ENCODE assay signal across 9 mouse cellular contexts in genomic region chr6:85510476-85510875, GRCm38 (mm10). TPM values are rescaled to one million over a fixed set of nuclear protein-coding genes. Genes with fewer than 3 reads are reported as not detected.
DNase-seq lines count a peak whose midpoint lies in the region; ATAC-seq and TF ChIP-seq lines count a peak whose summit lies in the region.
"Had no signal": no experiment of that assay in that cellular context is flagged by ENCODE, and none has a peak within 500 bp of the region (broad histone marks: within the 10 kb centered on the region; RNA-seq: fewer than 3 reads in every experiment).

No protein-coding gene starts in this region.

- no peak overlapping the region for H3K4me2 ChIP-seq in hindbrain, embryonic 12.5 days (replicated peaks)
- no peak overlapping the region for H3K4me2 ChIP-seq in CH12.LX (ENCODE audit: insufficient read depth, low read depth, poor library complexity, severe bottlenecking)

- H3K79me2 ChIP-seq in CH12.LX (replicated peaks; ENCODE audit: control insufficient read depth, extremely low read depth, insufficient read depth, poor library complexity, severe bottlenecking), result no peaks in the 10 kb centered on the region

- TF ChIP-seq POLR2A in CH12.LX (IDR thresholded peaks at IDR 0.05; ENCODE audit: low read depth, low read length), result no peak
- no peak for TF ChIP-seq POLR2A in embryonic fibroblast, embryonic 13.5 days (IDR thresholded peaks at IDR 0.05; ENCODE audit: low read depth, low read length)

- intact Hi-C loops in left cerebral cortex, postnatal 25 days (cut with DNase I), result loop anchor here (5.0 kb wide), 2 partner anchors 43 to 77 kb away; partner anchors contain the start of gene Alms1

- no peak for TF ChIP-seq RAD21 in CH12.LX (IDR thresholded peaks at IDR 0.05; ENCODE audit: low read depth, low read length)

- TF ChIP-seq CTCF in CH12.LX (conservative IDR thresholded peaks at IDR 0.05 in 1 of 2, IDR thresholded peaks at IDR 0.05 in 1 of 2; ENCODE audit: low read depth in 2 of 2, low read length in 2 of 2), result peak; percentile 22 to 54; a peak in 2 of 4 replicates
- peak; percentile 40; the same call in 1 of the 2 replicates for TF ChIP-seq CTCF in embryonic fibroblast, embryonic 13.5 days (IDR thresholded peaks at IDR 0.05; ENCODE audit: borderline replicate concordance, insufficient read depth, low read length)

- H3K9me3 ChIP-seq in hindbrain, embryonic 10.5 days, result no peaks in the 10 kb centered on the region
- H3K9me3 ChIP-seq in hindbrain, embryonic 12.5 days (replicated peaks), result no peaks in the 10 kb centered on the region
- peaks cover 21% of the 10 kb centered on the region for H3K9me3 ChIP-seq in CH12.LX (replicated peaks; ENCODE audit: low read length)

- no peak for ATAC-seq in hindbrain, embryonic 12.5 days (ENCODE audit: low FRiP score)

- TF ChIP-seq EP300 in CH12.LX (IDR thresholded peaks at IDR 0.05; ENCODE audit: low read length), result no peak

- WGBS in hindbrain, embryonic 10.5 days, result 1% methylated on average over 6 of the region's 6 CpGs
- 3% methylated on average over 6 of the region's 6 CpGs for WGBS in hindbrain, embryonic 12.5 days

- DNase-seq in hindbrain, embryonic 10.5 days (ENCODE audit: low spot score), result peak; percentile 62
- no peak for DNase-seq in CH12.LX (ENCODE audit: extremely low read depth)
- peak; percentile 65 for DNase-seq in adrenal gland, postnatal 25 days
- DNase-seq in left cerebral cortex, postnatal 25 days (ENCODE audit: low spot score in 2 of 2), result peak; percentile 81 to 91
- peak; percentile 83 to 87 for DNase-seq in right cerebral cortex, postnatal 10 days (ENCODE audit: low spot score in 2 of 2)
- no peak for DNase-seq in urinary bladder, postnatal 25 days (ENCODE audit: low spot score)

- no peak overlapping the region for H3K27ac ChIP-seq in hindbrain, embryonic 10.5 days
- no peak overlapping the region for H3K27ac ChIP-seq in hindbrain, embryonic 12.5 days
- no peak overlapping the region for H3K27ac ChIP-seq in CH12.LX (ENCODE audit: insufficient read depth, low read depth)
- no peak overlapping the region for H3K27ac ChIP-seq in embryonic fibroblast, embryonic 13.5 days (ENCODE audit: insufficient read depth, low read length)

- H3K4me3 ChIP-seq in hindbrain, embryonic 10.5 days, result no peak overlapping the region
- no peak overlapping the region for H3K4me3 ChIP-seq in hindbrain, embryonic 12.5 days
- no peak overlapping the region for H3K4me3 ChIP-seq in CH12.LX (replicated peaks in 1 of 3; ENCODE audit: low read depth in 2 of 3, low read length in 2 of 3, poor library complexity in 1 of 3)
- H3K4me3 ChIP-seq in embryonic fibroblast, embryonic 13.5 days (ENCODE audit: insufficient read depth, low read length), result no peak overlapping the region

- no peaks in the 10 kb centered on the region for H3K36me3 ChIP-seq in hindbrain, embryonic 10.5 days
- no peaks in the 10 kb centered on the region for H3K36me3 ChIP-seq in hindbrain, embryonic 12.5 days
- no peaks in the 10 kb centered on the region for H3K36me3 ChIP-seq in CH12.LX (replicated peaks in 1 of 2; ENCODE audit: control insufficient read depth in 1 of 2, insufficient read depth in 1 of 2, low read length in 1 of 2)

- in situ Hi-C loops in CH12.LX (cut with MboI; ENCODE audit: low pct_ligation_motif_present, low pct_unique_long_range_greater_than_20kb, low sequenced_read_pairs), result no loop called here

- H3K4me1 ChIP-seq in hindbrain, embryonic 10.5 days (replicated peaks), result peaks cover 27% of the 10 kb centered on the region
- peaks cover 27% of the 10 kb centered on the region for H3K4me1 ChIP-seq in hindbrain, embryonic 12.5 days
- H3K4me1 ChIP-seq in CH12.LX (ENCODE audit: control insufficient read depth in 1 of 2, insufficient read depth in 2 of 2), result no peaks in the 10 kb centered on the region
- no peaks in the 10 kb centered on the region for H3K4me1 ChIP-seq in embryonic fibroblast, embryonic 13.5 days (ENCODE audit: control insufficient read depth, insufficient read depth, low read length)

- no peak overlapping the region for H3K9ac ChIP-seq in hindbrain, embryonic 12.5 days
- H3K9ac ChIP-seq in CH12.LX (ENCODE audit: insufficient read depth, low read depth), result no peak overlapping the region

- dilution Hi-C loops in CH12.LX (cut with MboI; ENCODE audit: extremely low pct_ligation_motif_present, extremely low pct_unique_long_range_greater_than_20kb, low sequenced_read_pairs), result no loop called here

- peaks cover 84% of the 10 kb centered on the region for H3K27me3 ChIP-seq in hindbrain, embryonic 10.5 days (ENCODE audit: insufficient read depth, poor library complexity, severe bottlenecking)
- H3K27me3 ChIP-seq in hindbrain, embryonic 12.5 days, result peaks cover 71% of the 10 kb centered on the region
- peaks cover 30% of the 10 kb centered on the region for H3K27me3 ChIP-seq in CH12.LX (replicated peaks)

TF ChIP-seq in CH12.LX, 34 proteins besides CTCF, POLR2A, EP300 and RAD21:
- TF ChIP-seq MYC (IDR thresholded peaks at IDR 0.05; ENCODE audit: low read depth, low read length) (no peak), TCF12 (IDR thresholded peaks at IDR 0.05; ENCODE audit: low read depth, low read length) (no peak), MAZ (IDR thresholded peaks at IDR 0.05; ENCODE audit: low read depth, low read length) (no peak), SMC3 (IDR thresholded peaks at IDR 0.05; ENCODE audit: low read depth, low read length) (no peak), USF1 (IDR thresholded peaks at IDR 0.05; ENCODE audit: low read depth, low read length) (no peak)

RNA-seq across cellular contexts. Expression of gene Egr4, which starts 2.9 kb away (rescaled TPM):
- not detected in 2 replicates for polyA plus RNA-seq in hindbrain, embryonic 10.5 days (2016; fragmentation: Nextera tagmentation; extraction: Ambion mirVana)
- polyA plus RNA-seq in hindbrain, embryonic 12.5 days (2016; fragmentation: Nextera tagmentation; extraction: Ambion mirVana), result not detected in 2 replicates
- total RNA-seq in CH12.LX (2012; rRNA removed) (not detected in 2 replicates), CH12.LX (2014; rRNA removed) (not detected in 2 replicates)
- not detected in 2 replicates for polyA plus RNA-seq in CH12.LX (2012; ENCODE audit: insufficient read length, low read depth)
- not detected in 2 replicates for total RNA-seq in adrenal gland, postnatal 25 days (2021)
- 0.25 TPM in 1 of 2 replicates, not detected in the other for polyA plus RNA-seq in embryonic fibroblast, embryonic 13.5 days (2011; ENCODE audit: insufficient read length, low read depth, missing spikeins)
- total RNA-seq in left cerebral cortex, postnatal 25 days (2021), result 10 to 100 TPM; 52.8 to 54.4 TPM
- polyA plus RNA-seq: large intestine, adult 2 months had no signal

RNA-seq across cellular contexts. Expression of gene Fbxo41, which starts 7.7 kb away (rescaled TPM):
- polyA plus RNA-seq in hindbrain, embryonic 10.5 days (2016; fragmentation: Nextera tagmentation; extraction: Ambion mirVana), result 0.60 and 0.97 TPM in 2 replicates
- 3.1 TPM in 2 replicates for polyA plus RNA-seq in hindbrain, embryonic 12.5 days (2016; fragmentation: Nextera tagmentation; extraction: Ambion mirVana)
- total RNA-seq in CH12.LX (2012; rRNA removed) (0.04 TPM in 2 replicates), CH12.LX (2014; rRNA removed) (not detected in 2 replicates)
- not detected in 2 replicates for polyA plus RNA-seq in CH12.LX (2012; ENCODE audit: insufficient read length, low read depth)
- 0.67 and 1.2 TPM in 2 replicates for total RNA-seq in adrenal gland, postnatal 25 days (2021)
- polyA plus RNA-seq in embryonic fibroblast, embryonic 13.5 days (2011; ENCODE audit: insufficient read length, low read depth, missing spikeins), result 0.20 and 0.26 TPM in 2 replicates
- 100 to 1,000 TPM; 109 to 112 TPM for total RNA-seq in left cerebral cortex, postnatal 25 days (2021)

RNA-seq across cellular contexts. Expression of gene Pradc1, which starts 58.7 kb away (rescaled TPM):
- 37.5 and 40.7 TPM in 2 replicates for polyA plus RNA-seq in hindbrain, embryonic 10.5 days (2016; fragmentation: Nextera tagmentation; extraction: Ambion mirVana)
- 24.6 and 30.3 TPM in 2 replicates for polyA plus RNA-seq in hindbrain, embryonic 12.5 days (2016; fragmentation: Nextera tagmentation; extraction: Ambion mirVana)
- total RNA-seq in CH12.LX (2012; rRNA removed), result 11.0 and 18.0 TPM in 2 replicates
- 18.8 and 19.9 TPM in 2 replicates for total RNA-seq in CH12.LX (2014; rRNA removed)
- 16.3 and 18.2 TPM in 2 replicates for polyA plus RNA-seq in CH12.LX (2012; ENCODE audit: insufficient read length, low read depth)
- 16.8 and 19.2 TPM in 2 replicates for total RNA-seq in adrenal gland, postnatal 25 days (2021)
- 8.8 and 9.9 TPM in 2 replicates for polyA plus RNA-seq in embryonic fibroblast, embryonic 13.5 days (2011; ENCODE audit: insufficient read length, low read depth, missing spikeins)
- total RNA-seq in left cerebral cortex, postnatal 25 days (2021), result 10 to 100 TPM; 25.6 to 28.5 TPM

RNA-seq across cellular contexts. Expression of gene Cct7, which starts 59.2 kb away (rescaled TPM):
- 641 and 745 TPM in 2 replicates for polyA plus RNA-seq in hindbrain, embryonic 10.5 days (2016; fragmentation: Nextera tagmentation; extraction: Ambion mirVana)
- 512 and 529 TPM in 2 replicates for polyA plus RNA-seq in hindbrain, embryonic 12.5 days (2016; fragmentation: Nextera tagmentation; extraction: Ambion mirVana)
- 484 and 566 TPM in 2 replicates for total RNA-seq in CH12.LX (2012; rRNA removed)
- total RNA-seq in CH12.LX (2014; rRNA removed), result 483 and 577 TPM in 2 replicates
- polyA plus RNA-seq in CH12.LX (2012; ENCODE audit: insufficient read length, low read depth), result 505 and 599 TPM in 2 replicates
- total RNA-seq in adrenal gland, postnatal 25 days (2021), result 245 and 261 TPM in 2 replicates
- polyA plus RNA-seq in embryonic fibroblast, embryonic 13.5 days (2011; ENCODE audit: insufficient read length, low read depth, missing spikeins), result 244 and 265 TPM in 2 replicates
- 100 to 1,000 TPM; 206 to 214 TPM for total RNA-seq in left cerebral cortex, postnatal 25 days (2021)

Comparison
In these comparisons a context has a peak if more than half of its experiments do, and no peak if none do; other contexts are left out.
1. DNase-seq: peak in hindbrain, embryonic 10.5 days (single experiment), adrenal gland, postnatal 25 days (single experiment), left cerebral cortex, postnatal 25 days (2 of 2) and right cerebral cortex, postnatal 10 days (2 of 2); none in CH12.LX (single experiment) and urinary bladder, postnatal 25 days (single experiment).